Comparison of ENCODE assay signal across 21 mouse cellular contexts in the genomic region with DNA sequence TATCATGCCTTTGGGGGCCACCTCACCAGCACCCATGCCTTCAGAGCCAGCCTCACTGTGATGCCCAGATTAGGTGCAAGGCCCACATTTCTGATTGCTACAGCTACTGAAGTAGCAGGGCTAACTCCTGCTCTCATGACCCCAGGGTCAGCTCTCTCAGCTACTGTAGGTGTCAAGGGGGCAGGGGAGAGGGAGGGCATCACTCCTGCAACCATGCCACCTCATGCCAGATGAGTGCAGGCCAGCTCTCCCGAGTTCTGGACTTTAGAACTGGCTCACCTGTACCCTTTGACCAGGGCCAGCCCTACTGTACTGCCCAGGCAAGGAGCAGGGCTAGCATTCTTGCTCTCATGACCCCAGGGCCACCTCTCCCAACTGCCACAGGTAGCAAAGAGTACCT. TPM values are rescaled to one million over a fixed set of nuclear protein-coding genes. Genes with fewer than 3 reads are reported as not detected.
DNase-seq lines count a peak whose midpoint lies in the region; ATAC-seq and TF ChIP-seq lines count a peak whose summit lies in the region.
"Had no signal": no experiment of that assay in that cellular context is flagged by ENCODE, and none has a peak within 500 bp of the region (broad histone marks: within the 10 kb centered on the region; RNA-seq: fewer than 3 reads in every experiment).

No protein-coding gene starts in this region.

- H3K36me3 ChIP-seq in heart, embryonic 14.5 days (ENCODE audit: control insufficient read depth, insufficient read depth, low read length), result peaks cover 67% of the 10 kb centered on the region
- H3K36me3 ChIP-seq in heart, embryonic 11.5 days (ENCODE audit: control insufficient read depth, insufficient read depth, low read length), result peaks cover 8% of the 10 kb centered on the region; the same call in 1 of the 2 replicates
- H3K36me3 ChIP-seq in intestine, postnatal 0 days (ENCODE audit: control insufficient read depth, insufficient read depth), result peaks cover 32% of the 10 kb centered on the region
- peaks cover 16% of the 10 kb centered on the region; the same call in 1 of the 2 replicates for H3K36me3 ChIP-seq in stomach, embryonic 14.5 days (ENCODE audit: control insufficient read depth, insufficient read depth, low read length)
- H3K36me3 ChIP-seq in midbrain, embryonic 13.5 days, result peaks cover 45% of the 10 kb centered on the region
- H3K36me3 ChIP-seq: midbrain, embryonic 15.5 days had no signal

- H3K4me3 ChIP-seq in heart, embryonic 14.5 days (ENCODE audit: control insufficient read depth in 1 of 2, insufficient read depth in 1 of 2, low read depth in 1 of 2, low read length in 2 of 2), result no peak overlapping the region
- no peak overlapping the region for H3K4me3 ChIP-seq in heart, embryonic 11.5 days (ENCODE audit: low read depth, low read length)
- H3K4me3 ChIP-seq in intestine, postnatal 0 days (ENCODE audit: low read depth, low read length), result no peak overlapping the region
- H3K4me3 ChIP-seq in stomach, embryonic 14.5 days (ENCODE audit: low read depth, low read length), result no peak overlapping the region
- H3K4me3 ChIP-seq in midbrain, embryonic 13.5 days (replicated peaks), result no peak overlapping the region
- H3K4me3 ChIP-seq: forebrain, embryonic 13.5 days; left cerebral cortex, adult 2 months; midbrain, embryonic 15.5 days; myocyte had no signal

- peak; percentile 31; the same call in 1 of the 2 replicates for ATAC-seq in heart, embryonic 14.5 days (ENCODE audit: insufficient number of reproducible peaks, insufficient read depth, low FRiP score, low read depth)
- no peak for ATAC-seq in heart, embryonic 11.5 days (replicated peaks; ENCODE audit: insufficient number of reproducible peaks, low FRiP score, low TSS enrichment)
- peak; percentile 66; the same call in 1 of the 2 replicates for ATAC-seq in intestine, postnatal 0 days
- ATAC-seq in stomach, embryonic 14.5 days (ENCODE audit: insufficient number of reproducible peaks, insufficient read depth, low FRiP score, low read depth), result peak; percentile 6; the same call in 1 of the 2 replicates
- ATAC-seq in midbrain, embryonic 13.5 days, result no peak
- ATAC-seq: forebrain, embryonic 13.5 days; inflammation-experienced regulatory T-cells, adult 6 months; midbrain, embryonic 15.5 days had no signal

- no peaks in the 10 kb centered on the region for H3K9me3 ChIP-seq in heart, embryonic 14.5 days (ENCODE audit: control insufficient read depth, low read length)
- H3K9me3 ChIP-seq in heart, embryonic 11.5 days (replicated peaks; ENCODE audit: control insufficient read depth, low read length), result no peaks in the 10 kb centered on the region
- H3K9me3 ChIP-seq in intestine, postnatal 0 days (ENCODE audit: control insufficient read depth), result no peaks in the 10 kb centered on the region
- H3K9me3 ChIP-seq in stomach, embryonic 14.5 days (ENCODE audit: control insufficient read depth, low read depth, low read length), result no peaks in the 10 kb centered on the region
- no peaks in the 10 kb centered on the region for H3K9me3 ChIP-seq in midbrain, embryonic 13.5 days
- H3K9me3 ChIP-seq: forebrain, embryonic 13.5 days; midbrain, embryonic 15.5 days had no signal

- DNase-seq in kidney, adult 9 months, result peak; percentile 80
- no peak for DNase-seq in kidney, postnatal 14 days
- DNase-seq in layer of hippocampus, postnatal 14 days (ENCODE audit: low spot score in 2 of 2), result no peak
- DNase-seq: adrenal gland, postnatal 36 days; cerebellum, adult 11-12 months; cerebellum, postnatal 14 days; gastrocnemius, postnatal 10 days; heart, adult 18-20 months; left cerebral cortex, postnatal 4 days; right cerebral cortex, postnatal 25 days had no signal

- H3K4me2 ChIP-seq in heart, embryonic 14.5 days (ENCODE audit: low read length), result no peak overlapping the region
- H3K4me2 ChIP-seq in heart, embryonic 11.5 days, result no peak overlapping the region
- no peak overlapping the region for H3K4me2 ChIP-seq in intestine, postnatal 0 days (replicated peaks; ENCODE audit: low read depth)
- H3K4me2 ChIP-seq in stomach, embryonic 14.5 days (replicated peaks; ENCODE audit: low read depth, low read length), result no peak overlapping the region
- no peak overlapping the region for H3K4me2 ChIP-seq in midbrain, embryonic 13.5 days (replicated peaks)
- H3K4me2 ChIP-seq: forebrain, embryonic 13.5 days; midbrain, embryonic 15.5 days had no signal

- no peaks in the 10 kb centered on the region for H3K27me3 ChIP-seq in heart, embryonic 14.5 days (ENCODE audit: control insufficient read depth, insufficient read depth, low read length)
- H3K27me3 ChIP-seq in heart, embryonic 11.5 days (ENCODE audit: control insufficient read depth, insufficient read depth, low read length), result no peaks in the 10 kb centered on the region
- H3K27me3 ChIP-seq in intestine, postnatal 0 days (replicated peaks; ENCODE audit: control insufficient read depth, insufficient read depth, low read length), result no peaks in the 10 kb centered on the region
- H3K27me3 ChIP-seq in stomach, embryonic 14.5 days (ENCODE audit: control insufficient read depth, insufficient read depth, low read length), result no peaks in the 10 kb centered on the region
- H3K27me3 ChIP-seq in midbrain, embryonic 13.5 days, result no peaks in the 10 kb centered on the region
- H3K27me3 ChIP-seq: forebrain, embryonic 13.5 days; midbrain, embryonic 15.5 days had no signal

- no peaks in the 10 kb centered on the region for H3K4me1 ChIP-seq in heart, embryonic 14.5 days (ENCODE audit: control insufficient read depth in 2 of 2, insufficient read depth in 2 of 2, low read length in 2 of 2)
- no peaks in the 10 kb centered on the region for H3K4me1 ChIP-seq in heart, embryonic 11.5 days (ENCODE audit: control insufficient read depth, insufficient read depth, low read length)
- no peaks in the 10 kb centered on the region for H3K4me1 ChIP-seq in intestine, postnatal 0 days (replicated peaks; ENCODE audit: control insufficient read depth, insufficient read depth, low read length)
- no peaks in the 10 kb centered on the region for H3K4me1 ChIP-seq in stomach, embryonic 14.5 days (ENCODE audit: control insufficient read depth, insufficient read depth, low read length)
- no peaks in the 10 kb centered on the region for H3K4me1 ChIP-seq in midbrain, embryonic 13.5 days (replicated peaks)
- H3K4me1 ChIP-seq: forebrain, embryonic 13.5 days; midbrain, embryonic 15.5 days had no signal

- H3K9ac ChIP-seq in heart, embryonic 14.5 days (ENCODE audit: low read length), result no peak overlapping the region
- H3K9ac ChIP-seq in heart, embryonic 11.5 days (ENCODE audit: low read depth, low read length), result no peak overlapping the region
- no peak overlapping the region for H3K9ac ChIP-seq in intestine, postnatal 0 days (ENCODE audit: low read depth, low read length)
- H3K9ac ChIP-seq in stomach, embryonic 14.5 days (replicated peaks; ENCODE audit: low read depth, low read length), result no peak overlapping the region
- H3K9ac ChIP-seq in midbrain, embryonic 13.5 days (replicated peaks), result no peak overlapping the region
- H3K9ac ChIP-seq: forebrain, embryonic 13.5 days; liver, embryonic 14.5 days; midbrain, embryonic 15.5 days had no signal

- TF ChIP-seq CTCF in intestine, postnatal 0 days (IDR thresholded peaks at IDR 0.05; ENCODE audit: low read depth), result no peak

- no peak overlapping the region for H3K27ac ChIP-seq in heart, embryonic 14.5 days (replicated peaks in 1 of 2; ENCODE audit: control insufficient read depth in 1 of 2, insufficient read depth in 1 of 2, low read depth in 2 of 2, low read length in 2 of 2)
- no peak overlapping the region for H3K27ac ChIP-seq in heart, embryonic 11.5 days (ENCODE audit: low read depth, low read length)
- no peak overlapping the region for H3K27ac ChIP-seq in intestine, postnatal 0 days (ENCODE audit: low read depth, low read length)
- no peak overlapping the region for H3K27ac ChIP-seq in stomach, embryonic 14.5 days (ENCODE audit: low read length)
- H3K27ac ChIP-seq in midbrain, embryonic 13.5 days, result no peak overlapping the region
- H3K27ac ChIP-seq: forebrain, embryonic 13.5 days; left cerebral cortex, adult 2 months; liver, embryonic 14.5 days; midbrain, embryonic 15.5 days had no signal

- WGBS in heart, embryonic 14.5 days, result 89% methylated on average over 1 of the region's 1 CpGs
- WGBS in heart, embryonic 11.5 days (ENCODE audit: insufficient replicate concordance), result 84% methylated on average over 1 of the region's 1 CpGs
- WGBS in intestine, postnatal 0 days, result 60% methylated on average over 1 of the region's 1 CpGs
- WGBS in stomach, embryonic 14.5 days, result 63% methylated on average over 1 of the region's 1 CpGs
- WGBS in midbrain, embryonic 13.5 days, result 82% methylated on average over 1 of the region's 1 CpGs

RNA-seq across cellular contexts. Expression of a gene that starts 35.8 kb away (rescaled TPM):
- 1.7 and 2.1 TPM in 2 replicates for polyA plus RNA-seq in heart, embryonic 14.5 days (2014; fragmentation: Nextera tagmentation; extraction: Ambion mirVana)
- 1.4 and 1.7 TPM in 2 replicates for polyA plus RNA-seq in heart, embryonic 11.5 days (2014; fragmentation: Nextera tagmentation; extraction: Ambion mirVana)
- 5.2 and 5.8 TPM in 2 replicates for polyA plus RNA-seq in intestine, postnatal 0 days (2015; fragmentation: Nextera tagmentation; extraction: Ambion mirVana)
- 3.1 and 3.6 TPM in 2 replicates for polyA plus RNA-seq in stomach, embryonic 14.5 days (2014; fragmentation: Nextera tagmentation; extraction: Ambion mirVana)
- polyA plus RNA-seq in midbrain, embryonic 13.5 days (2015; fragmentation: Nextera tagmentation; extraction: Ambion mirVana), result 4.1 and 5.6 TPM in 2 replicates
- total RNA-seq in layer of hippocampus, postnatal 14 days (2021), result 1 to 10 TPM; 8.4 to 8.7 TPM

RNA-seq across cellular contexts. Expression of a gene that starts 48.8 kb away (rescaled TPM):
- polyA plus RNA-seq in heart, embryonic 14.5 days (2014; fragmentation: Nextera tagmentation; extraction: Ambion mirVana), result 60.5 and 62.5 TPM in 2 replicates
- polyA plus RNA-seq in heart, embryonic 11.5 days (2014; fragmentation: Nextera tagmentation; extraction: Ambion mirVana), result 58.0 and 64.1 TPM in 2 replicates
- 17.0 and 19.2 TPM in 2 replicates for polyA plus RNA-seq in intestine, postnatal 0 days (2015; fragmentation: Nextera tagmentation; extraction: Ambion mirVana)
- polyA plus RNA-seq in stomach, embryonic 14.5 days (2014; fragmentation: Nextera tagmentation; extraction: Ambion mirVana), result 99.7 and 102 TPM in 2 replicates
- 63.0 and 70.7 TPM in 2 replicates for polyA plus RNA-seq in midbrain, embryonic 13.5 days (2015; fragmentation: Nextera tagmentation; extraction: Ambion mirVana)
- 10 to 100 TPM; 73.4 to 75.3 TPM for total RNA-seq in layer of hippocampus, postnatal 14 days (2021)

RNA-seq across cellular contexts. Expression of a gene that starts 49.0 kb away (rescaled TPM):
- polyA plus RNA-seq in heart, embryonic 14.5 days (2014; fragmentation: Nextera tagmentation; extraction: Ambion mirVana), result 3.9 and 5.0 TPM in 2 replicates
- polyA plus RNA-seq in heart, embryonic 11.5 days (2014; fragmentation: Nextera tagmentation; extraction: Ambion mirVana), result 5.3 and 6.5 TPM in 2 replicates
- polyA plus RNA-seq in intestine, postnatal 0 days (2015; fragmentation: Nextera tagmentation; extraction: Ambion mirVana), result 3.1 and 3.6 TPM in 2 replicates
- polyA plus RNA-seq in stomach, embryonic 14.5 days (2014; fragmentation: Nextera tagmentation; extraction: Ambion mirVana), result 8.7 and 11.6 TPM in 2 replicates
- polyA plus RNA-seq in midbrain, embryonic 13.5 days (2015; fragmentation: Nextera tagmentation; extraction: Ambion mirVana), result 9.6 and 10.6 TPM in 2 replicates
- 1 to 10 TPM; 4.8 to 7.4 TPM for total RNA-seq in layer of hippocampus, postnatal 14 days (2021)

Comparison
In these comparisons a context has a peak if more than half of its experiments do, and no peak if none do; other contexts are left out.
1. ATAC-seq: peak in heart, embryonic 14.5 days (single experiment), intestine, postnatal 0 days (single experiment) and stomach, embryonic 14.5 days (single experiment); none in heart, embryonic 11.5 days (single experiment) and midbrain, embryonic 13.5 days (single experiment).